Mouse (Mus musculus): ENCODE data around the gene Sesn3. TPM values are rescaled to one million over a fixed set of nuclear protein-coding genes. Genes with fewer than 3 reads are reported as not detected.

Sesn3 gene
- total RNA-seq, 4 experiments from 2014 or later, result 13.9 to 20.4 (median 18.7) TPM

- no peak for DNase-seq (ENCODE audit: low spot score in 2 of 2)
Observed at GRCm38 (mm10) chr9:14350787-14351186, 75.9 kb downstream of the Sesn3 start.

DNA sequence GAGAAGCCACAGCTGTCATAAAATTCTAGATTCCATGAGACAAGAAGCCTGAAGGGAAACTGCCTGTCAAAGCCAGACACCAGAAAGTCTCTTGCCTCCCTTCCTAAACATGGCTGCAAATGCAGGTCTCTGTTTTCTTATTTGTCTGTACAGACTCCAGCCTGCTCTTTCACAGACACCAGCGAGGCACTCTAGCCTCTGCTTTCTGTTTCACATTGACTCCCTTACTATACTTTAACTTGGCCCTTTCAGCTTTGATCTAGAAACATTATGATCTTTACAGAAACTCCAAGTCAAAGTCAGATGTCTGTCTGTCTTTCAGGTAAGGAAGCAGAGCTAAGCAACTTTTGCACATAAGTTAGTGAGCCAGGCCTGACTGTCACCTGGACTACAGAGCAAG, 77.5 kb downstream of the Sesn3 start:
- DNase-seq (ENCODE audit: low spot score in 2 of 2), result no peak

GRCm38 (mm10) chr9:14354852-14355251, 80.0 kb downstream of the Sesn3 start:
- no peak for DNase-seq (ENCODE audit: low spot score in 2 of 2)

DNA sequence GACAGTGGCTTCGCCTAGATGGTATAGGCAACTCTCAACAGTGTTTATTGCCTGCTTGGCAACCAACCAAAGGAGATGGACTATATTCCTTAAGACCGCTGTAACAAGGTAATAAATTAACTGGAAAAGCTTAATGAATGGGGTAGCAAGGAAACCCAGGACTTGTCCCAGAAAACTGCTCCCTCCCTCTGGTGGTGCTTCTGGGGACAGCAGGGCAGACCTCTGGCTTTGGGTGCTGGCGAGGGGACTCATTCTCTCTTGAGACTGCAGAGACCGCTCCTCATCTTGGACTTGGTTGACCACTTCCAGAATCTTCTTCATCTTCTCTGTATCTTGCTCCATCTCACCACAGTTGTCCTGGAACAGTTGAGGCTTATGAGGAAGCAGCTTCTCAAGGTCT, 82.2 kb downstream of the Sesn3 start:
- no peak for DNase-seq (ENCODE audit: low spot score in 2 of 2)

DNA sequence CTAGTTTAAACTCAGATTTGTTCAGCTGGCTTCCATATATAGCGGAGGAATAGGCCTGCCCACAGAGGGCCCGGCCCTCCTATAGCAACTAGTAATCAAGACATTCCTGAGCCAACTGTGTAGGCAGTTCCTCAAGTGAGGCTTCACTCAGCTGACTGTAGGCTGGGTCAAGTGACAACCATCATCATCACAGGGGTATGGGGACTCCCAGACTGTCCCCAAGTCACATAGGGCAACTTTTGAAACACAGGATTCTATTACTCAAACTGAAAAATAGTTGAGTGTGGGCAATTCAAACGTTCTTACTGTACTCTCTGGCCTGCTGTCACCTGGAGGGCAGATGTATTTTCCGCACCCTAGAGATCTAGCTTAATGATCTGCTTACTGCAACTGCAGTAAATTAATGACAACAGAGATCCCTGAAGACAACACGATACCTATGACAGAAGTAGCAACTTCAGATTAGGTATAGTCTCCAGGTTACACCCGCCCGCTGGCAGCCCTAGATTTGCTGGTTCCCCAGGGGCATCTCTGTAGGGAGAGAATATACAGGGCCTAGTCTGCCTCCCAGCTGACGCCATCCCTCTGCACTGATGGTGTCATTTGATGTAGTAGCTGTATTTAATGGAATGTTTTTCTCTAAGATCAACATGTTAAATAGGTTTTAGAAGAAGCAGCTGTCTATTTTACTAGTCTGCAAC, 87.4 kb downstream of the Sesn3 start:
- DNase-seq (ENCODE audit: low spot score in 2 of 2), result no peak

- DNase-seq (ENCODE audit: low spot score in 2 of 2), result no peak
Observed at GRCm38 (mm10) chr9:14363540-14363939, 88.7 kb downstream of the Sesn3 start.

- DNase-seq (ENCODE audit: low spot score in 2 of 2), result no peak
Observed at GRCm38 (mm10) chr9:14364719-14365118, 89.9 kb downstream of the Sesn3 start.

DNA sequence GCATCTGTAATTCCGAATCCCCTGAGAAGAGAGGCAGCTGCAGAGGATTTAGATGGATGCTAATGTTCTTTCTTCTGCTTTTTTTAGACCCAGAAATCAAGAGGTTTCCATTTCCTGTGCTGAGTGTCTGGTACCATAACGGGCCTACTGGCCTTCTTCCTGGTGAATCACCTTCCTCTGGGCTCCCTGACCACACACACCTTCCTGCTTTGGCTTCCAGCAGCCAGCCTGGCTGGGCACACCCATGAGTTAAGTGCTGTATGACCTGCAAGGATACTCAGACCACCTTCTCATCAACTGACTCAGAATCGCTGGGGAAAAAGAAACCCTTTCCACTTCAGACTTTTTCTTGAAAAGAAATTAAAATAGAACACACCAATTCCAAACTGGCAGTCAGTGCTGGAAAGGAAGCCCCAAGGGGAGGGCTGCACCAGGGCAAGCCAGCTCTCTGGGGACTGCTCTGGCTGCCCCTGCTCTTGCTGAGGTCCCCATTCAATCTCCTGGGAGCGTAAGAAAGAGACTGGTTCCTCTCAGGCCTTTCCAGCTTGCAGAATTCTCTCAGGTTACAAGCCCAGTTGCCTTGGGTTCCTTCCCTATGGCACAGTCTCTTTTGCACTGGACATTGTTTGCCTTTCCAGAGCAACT, 90.7 kb downstream of the Sesn3 start:
- peak in 1 of 2 experiments; percentile 8 for DNase-seq (ENCODE audit: low spot score in 2 of 2)

GRCm38 (mm10) chr9:14367850-14368249, 93.0 kb downstream of the Sesn3 start:
- no peak for DNase-seq (ENCODE audit: low spot score in 2 of 2)

DNA sequence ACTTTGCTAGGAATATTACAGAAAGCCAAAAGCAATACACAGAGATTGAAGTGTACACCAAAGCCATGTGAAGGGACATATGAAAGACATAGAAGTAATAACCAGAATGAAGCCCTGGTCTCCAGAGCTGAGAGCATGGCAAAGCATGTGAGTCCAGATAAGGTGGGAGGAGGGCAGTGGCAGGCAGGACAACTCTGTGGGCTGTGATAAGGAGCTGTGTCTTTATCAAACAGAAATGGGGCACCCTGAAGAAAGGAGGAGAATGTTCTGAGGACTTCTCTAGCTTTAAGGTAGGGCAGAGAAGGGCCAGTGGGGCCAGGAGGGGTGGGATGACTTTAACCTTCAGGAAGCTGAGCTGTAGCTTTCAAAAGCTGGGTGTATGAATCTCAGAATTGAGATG, 94.4 kb downstream of the Sesn3 start:
- DNase-seq (ENCODE audit: low spot score in 2 of 2), result no peak

DNA sequence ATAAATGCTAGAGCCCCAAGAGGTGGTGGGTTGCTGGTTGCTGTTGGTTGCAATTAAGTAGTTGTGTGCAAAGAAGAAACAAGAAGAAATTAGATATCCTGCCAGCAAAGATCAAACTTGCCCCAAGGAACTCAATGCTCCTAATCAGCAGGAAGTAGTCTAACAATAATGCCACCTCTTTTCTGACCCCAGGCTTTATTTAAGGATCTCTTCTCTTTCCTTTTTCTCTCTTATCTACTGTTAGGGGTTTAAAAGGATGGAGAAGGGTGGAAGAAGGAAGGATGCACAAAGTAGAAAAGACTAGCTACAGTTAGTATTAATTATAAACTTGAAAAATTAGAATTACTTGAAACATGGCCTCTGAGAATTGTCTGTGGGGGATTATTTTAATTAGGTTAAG, 97.6 kb downstream of the Sesn3 start:
- DNase-seq (ENCODE audit: low spot score in 2 of 2), result no peak

- no peak for DNase-seq (ENCODE audit: low spot score in 2 of 2)
Observed at GRCm38 (mm10) chr9:14376149-14376548, 101.3 kb downstream of the Sesn3 start.

DNA sequence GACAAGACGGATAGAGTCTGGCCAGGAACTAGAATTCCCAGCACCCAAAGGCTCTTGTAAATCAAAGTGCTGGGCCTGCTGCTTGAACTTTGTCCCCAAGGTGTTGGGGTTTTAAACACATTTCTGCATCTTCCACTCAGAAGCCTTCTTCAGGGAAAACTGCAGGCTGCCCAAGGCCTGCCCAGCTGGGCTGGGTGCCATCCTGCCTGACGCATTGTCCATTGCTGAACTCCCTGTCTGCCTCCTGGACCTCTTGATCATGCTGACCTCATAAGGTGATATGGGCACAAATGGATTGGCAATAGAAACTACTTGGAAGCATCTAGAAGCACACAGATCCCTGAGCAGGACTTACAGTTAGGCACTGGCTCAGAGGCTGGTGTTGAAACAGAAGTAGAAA, 103.3 kb downstream of the Sesn3 start:
- DNase-seq (ENCODE audit: low spot score in 2 of 2), result no peak

DNA sequence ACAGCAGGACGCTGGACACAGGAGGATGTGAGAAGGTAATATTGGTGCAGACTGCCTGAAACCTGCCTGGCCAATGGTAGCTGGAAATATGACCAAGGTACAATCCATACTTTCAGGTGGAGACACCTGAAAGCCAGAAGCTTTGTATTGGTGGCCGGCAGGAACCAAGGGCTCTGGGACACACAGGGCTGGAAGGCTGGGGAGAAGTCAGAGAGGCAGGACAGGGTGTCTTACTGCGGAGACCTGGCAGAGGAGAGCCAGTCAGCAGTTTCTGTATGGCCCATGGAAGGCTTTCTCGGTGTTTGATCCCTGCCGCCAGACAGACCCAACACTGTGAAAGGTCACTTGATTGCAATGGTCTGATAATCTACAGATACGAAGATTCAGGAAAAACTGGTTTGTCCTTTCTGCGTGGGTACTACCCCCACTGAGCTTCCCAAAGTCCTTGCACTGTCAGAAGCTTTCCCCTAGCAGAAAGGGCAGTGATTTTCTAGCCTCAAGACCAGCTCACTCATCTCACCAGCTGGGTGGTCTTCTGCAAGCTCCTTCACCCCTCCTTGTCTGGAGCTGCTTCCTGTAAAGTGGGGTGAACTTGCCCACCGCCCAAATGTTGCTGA, 105.0 kb downstream of the Sesn3 start:
- no peak for DNase-seq (ENCODE audit: low spot score in 2 of 2)

DNA sequence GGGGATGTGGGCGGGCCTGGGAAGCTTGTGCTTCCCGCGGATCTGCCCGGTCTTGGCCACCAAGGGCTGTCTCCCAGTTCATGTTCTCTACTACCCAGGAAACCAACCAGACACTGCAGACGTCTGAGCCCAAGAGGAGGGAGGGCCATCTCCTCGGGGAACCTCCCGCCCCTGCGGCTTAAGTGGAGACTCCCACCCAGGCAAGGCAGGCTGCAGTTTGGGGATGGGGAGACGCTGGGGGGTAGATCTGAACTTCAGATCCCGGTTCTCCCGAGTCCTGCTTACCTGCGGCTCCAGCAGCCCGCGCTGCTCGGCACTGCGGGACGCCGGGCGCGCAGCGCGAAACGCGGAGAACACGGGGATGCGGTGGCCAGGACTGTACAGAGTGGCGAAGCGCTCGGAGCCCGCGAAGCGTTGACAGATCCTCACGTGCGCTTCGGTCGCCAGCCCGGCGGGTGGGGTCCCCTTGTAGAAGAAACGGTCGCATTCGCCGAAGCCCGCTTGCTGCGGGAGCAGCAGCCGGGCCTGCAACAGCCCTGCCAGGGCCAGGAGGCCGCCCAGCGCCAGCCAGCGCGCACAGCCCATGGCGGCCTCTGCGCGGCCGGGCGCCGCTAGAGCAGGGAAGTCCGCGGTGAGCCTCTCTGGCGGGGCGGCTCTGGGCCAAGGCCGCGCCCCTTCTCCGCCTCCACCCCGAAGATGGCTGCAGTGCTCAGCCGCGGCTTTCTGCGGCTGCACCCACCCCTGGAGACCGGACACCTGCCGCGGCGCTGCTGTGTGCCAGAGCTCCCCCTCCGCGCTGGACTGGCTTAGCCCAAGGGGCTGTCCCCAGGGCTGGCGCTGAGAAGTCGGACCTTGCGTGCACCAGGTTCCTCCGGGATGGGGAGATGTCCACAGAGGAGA, 105.8 kb downstream of the Sesn3 start:
- peak; percentile 75 to 82 for DNase-seq (ENCODE audit: low spot score in 2 of 2)

- DNase-seq (ENCODE audit: low spot score in 2 of 2), result no peak
Observed at GRCm38 (mm10) chr9:14381353-14382055, 106.6 kb downstream of the Sesn3 start, which contains the start of gene Endod1. TSS of gene Endod1 (minus strand) at chr9:14381507.

DNA sequence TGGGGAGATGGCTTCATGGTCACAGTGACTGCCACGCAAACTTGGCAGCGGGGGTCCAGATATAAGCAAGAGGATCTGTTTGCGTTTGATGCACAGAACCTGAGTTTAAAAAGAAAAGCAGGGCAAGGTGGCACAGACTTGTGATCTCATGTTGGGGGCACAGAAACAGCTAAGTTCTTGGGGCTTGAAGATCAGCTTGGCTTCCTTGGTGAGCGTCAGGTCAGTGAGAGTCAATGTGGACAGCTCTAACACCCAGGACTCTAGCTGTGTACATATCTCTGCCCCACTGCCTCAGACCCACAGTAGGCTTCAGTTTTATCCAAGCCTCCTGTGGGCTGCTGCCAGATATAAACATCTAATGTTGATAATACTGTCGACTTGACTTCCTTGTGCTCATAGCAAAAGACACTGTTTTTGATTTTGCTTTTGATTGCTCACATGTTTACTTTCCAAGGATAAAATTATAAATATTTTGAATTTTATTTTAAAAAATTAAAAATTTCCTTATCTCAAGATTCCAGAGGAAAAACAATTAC, 107.5 kb downstream of the Sesn3 start:
- DNase-seq (ENCODE audit: low spot score in 2 of 2), result no peak
